Mouse (Mus musculus) forebrain, embryonic 14.5 days (tissue): Measurements from ENCODE around the gene Akr1e1. TPM values are rescaled to one million over a fixed set of nuclear protein-coding genes. Genes with fewer than 3 reads are reported as not detected.
"Not testable (repeated sequence)": the region's sequence is repeated elsewhere in the genome, so short reads cannot be mapped to it uniquely, and the experiment has no call there.

Experiments used
- ATAC-seq: fragments of 200-750 bp; cut with Nextera tagmentation; 2 replicates; pipeline ENCODE4 v1.8.0; 2017; ENCODE audit warnings: mild to moderate bottlenecking, moderate library complexity
- DNase-seq: peaks from one replicate; pipeline ENCODE4 v3.0.0-alpha.2; 2015; ENCODE audit warnings: low spot score
- H3K27ac ChIP-seq: fragments of 300-500 bp; sonication (generic); 2 replicates; pipeline ENCODE4 v1.5.1; 2014; ENCODE audit warnings: low read depth, mild to moderate bottlenecking, control low read depth, low read length, moderate library complexity
- H3K27me3 ChIP-seq: fragments of 300-500 bp; sonication (generic); replicated peaks from 2 replicates; pipeline ENCODE4 v1.6.1; 2014; ENCODE audit warnings: low read length, control low read depth, mixed read lengths; ENCODE audit not compliant: control insufficient read depth, insufficient read depth
- H3K36me3 ChIP-seq: fragments of 300-500 bp; sonication (generic); 2 replicates; pipeline ENCODE4 v1.6.1; 2014; ENCODE audit warnings: low read length, control low read depth; ENCODE audit not compliant: control insufficient read depth, insufficient read depth
- H3K4me1 ChIP-seq: fragments of 300-500 bp; sonication (generic); 2 replicates; pipeline ENCODE4 v1.6.1; 2014; ENCODE audit warnings: antibody characterized with exemption, low read length, control low read depth; ENCODE audit not compliant: control insufficient read depth, insufficient read depth
- H3K4me2 ChIP-seq: fragments of 300-500 bp; sonication (generic); 2 replicates; pipeline ENCODE4 v1.6.1; 2014; ENCODE audit warnings: mild to moderate bottlenecking, control low read depth, low read length
- H3K4me3 ChIP-seq: fragments of 300-500 bp; sonication (generic); 2 replicates; pipeline ENCODE4 v1.5.1; 2014; ENCODE audit warnings: low read depth, low read length, control low read depth
- H3K9ac ChIP-seq: fragments of 300-500 bp; sonication (generic); 2 replicates; pipeline ENCODE4 v1.6.1; 2014; ENCODE audit warnings: mild to moderate bottlenecking, low read length, control low read depth, moderate library complexity
- H3K9me3 ChIP-seq: fragments of 300-500 bp; sonication (generic); replicated peaks from 2 replicates; pipeline ENCODE4 v1.6.1; 2016; ENCODE audit warnings: low read length, control low read depth, mixed read lengths; ENCODE audit not compliant: control insufficient read depth
- WGBS: fragments of 180-500 bp; shearing (Covaris S2); extraction: QIAGEN DNeasy Blood & Tissue Kit; methylation state at CpG from one replicate; pipeline ENCODE4 v1.1.7; 2014; 5-methylcytosine and 5-hydroxymethylcytosine counted together
- polyA plus RNA-seq: library from polyadenylated mRNA; unstranded; fragments of >200 nt; fragmentation: Nextera tagmentation; extraction: Ambion mirVana; gene quantifications from 2 replicates; pipeline ENCODE4 v1.2.1, GENCODE M21; 2014

Akr1e1 gene
- 49.7 and 53.2 TPM in 2 replicates for polyA plus RNA-seq

GRCm38 (mm10) chr13:4608961-4609409, at the start of gene Akr1e1:
Gene Akr1e1 (minus strand): TSS chr13:4609174.
- ATAC-seq (peak; percentile 100), DNase-seq (peak; percentile 98)
- no peaks in the 10 kb centered on the region for H3K36me3 ChIP-seq
- WGBS = 3% methylated on average over 10 of the region's 10 CpGs
- H3K27ac ChIP-seq = peak within 1 kb of the TSS; percentile 70; the same call in 1 of the 2 replicates
- H3K27me3 ChIP-seq = no peaks in the 10 kb centered on the region
- H3K4me1 ChIP-seq = no peaks in the 10 kb centered on the region
- H3K9me3 ChIP-seq = no peaks in the 10 kb centered on the region
- H3K4me3 ChIP-seq = peak within 1 kb of the TSS; percentile 56
- H3K9ac ChIP-seq = peak within 1 kb of the TSS; percentile 67
- peak within 1 kb of the TSS; percentile 63 for H3K4me2 ChIP-seq

- ATAC-seq (no peak), DNase-seq (no peak)
- Histone ChIP-seq H3K27ac (no peak overlapping the region), H3K4me1 (no peaks in the 10 kb centered on the region), H3K36me3 (no peaks in the 10 kb centered on the region), H3K9me3 (no peaks in the 10 kb centered on the region; the same call in 1 of the 2 replicates), H3K4me3 (no peak overlapping the region), H3K4me2 (no peak overlapping the region), H3K27me3 (no peaks in the 10 kb centered on the region), H3K9ac (no peak overlapping the region)
- 93% methylated on average over 5 of the region's 5 CpGs for WGBS
These were observed 49.4 kb upstream of the Akr1e1 start for GRCm38 (mm10) chr13:4658346-4658745.

- Histone ChIP-seq H3K9me3 (no peaks in the 10 kb centered on the region; the same call in 1 of the 2 replicates), H3K4me2 (no peak overlapping the region), H3K4me1 (no peaks in the 10 kb centered on the region), H3K9ac (no peak overlapping the region), H3K27me3 (no peaks in the 10 kb centered on the region), H3K36me3 (no peaks in the 10 kb centered on the region), H3K27ac (no peak overlapping the region), H3K4me3 (no peak overlapping the region)
- DNase-seq (no peak), ATAC-seq (no peak)
- WGBS = 86% methylated on average over 16 of the region's 16 CpGs
These were observed 47.5 kb upstream of the Akr1e1 start for GRCm38 (mm10) chr13:4656277-4657146.

GRCm38 (mm10) chr13:4650190-4650589, 41.2 kb upstream of the Akr1e1 start:
- Histone ChIP-seq H3K9ac (no peak overlapping the region), H3K4me3 (no peak overlapping the region), H3K4me2 (no peak overlapping the region), H3K27me3 (no peaks in the 10 kb centered on the region), H3K36me3 (no peaks in the 10 kb centered on the region), H3K27ac (no peak overlapping the region), H3K4me1 (no peaks in the 10 kb centered on the region), H3K9me3 (no peaks in the 10 kb centered on the region; the same call in 1 of the 2 replicates)
- no peak for ATAC-seq
- 78% methylated on average over 3 of the region's 3 CpGs for WGBS
- DNase-seq = no peak

GRCm38 (mm10) chr13:4645248-4645647, 36.3 kb upstream of the Akr1e1 start:
- Histone ChIP-seq H3K36me3 (no peaks in the 10 kb centered on the region), H3K27me3 (no peaks in the 10 kb centered on the region), H3K4me3 (no peak overlapping the region), H3K9me3 (no peaks in the 10 kb centered on the region), H3K4me2 (no peak overlapping the region), H3K9ac (no peak overlapping the region), H3K27ac (no peak overlapping the region), H3K4me1 (no peaks in the 10 kb centered on the region)
- 92% methylated on average over 3 of the region's 3 CpGs for WGBS
- DNase-seq = no peak
- ATAC-seq = no peak

- Histone ChIP-seq H3K4me3 (no peak overlapping the region), H3K9me3 (no peaks in the 10 kb centered on the region), H3K27ac (no peak overlapping the region), H3K4me1 (no peaks in the 10 kb centered on the region), H3K27me3 (no peaks in the 10 kb centered on the region), H3K9ac (no peak overlapping the region), H3K36me3 (no peaks in the 10 kb centered on the region), H3K4me2 (no peak overlapping the region)
- ATAC-seq = no peak
- peak; percentile 56 for DNase-seq
These were observed 1.9 kb upstream of the Akr1e1 start for GRCm38 (mm10) chr13:4610902-4611301.

GRCm38 (mm10) chr13:4608530-4608929, 444 bp downstream of the Akr1e1 start:
- H3K9me3 ChIP-seq = no peaks in the 10 kb centered on the region
- no peaks in the 10 kb centered on the region for H3K4me1 ChIP-seq
- DNase-seq (peak; percentile 36), ATAC-seq (peak; percentile 9; the same call in 1 of the 2 replicates)
- peak overlapping the region; percentile 63 for H3K4me2 ChIP-seq
- peak overlapping the region; percentile 67 for H3K9ac ChIP-seq
- no peaks in the 10 kb centered on the region for H3K36me3 ChIP-seq
- WGBS = 15% methylated on average over 9 of the region's 9 CpGs
- H3K4me3 ChIP-seq = peak overlapping the region; percentile 56
- no peaks in the 10 kb centered on the region for H3K27me3 ChIP-seq
- peak overlapping the region; percentile 70; the same call in 1 of the 2 replicates for H3K27ac ChIP-seq

GRCm38 (mm10) chr13:4606821-4607220, 2.2 kb downstream of the Akr1e1 start:
- 85% methylated on average over 4 of the region's 4 CpGs for WGBS

GRCm38 (mm10) chr13:4603431-4603830, 5.5 kb downstream of the Akr1e1 start:
- H3K36me3 ChIP-seq = peaks cover 12% of the 10 kb centered on the region; the same call in 1 of the 2 replicates
- not testable (repeated sequence) for H3K9ac ChIP-seq, DNase-seq, H3K9me3 ChIP-seq, ATAC-seq, H3K4me3 ChIP-seq, H3K4me1 ChIP-seq, H3K27ac ChIP-seq, H3K4me2 ChIP-seq, H3K27me3 ChIP-seq
- WGBS = 74% methylated on average over 3 of the region's 3 CpGs

More at GRCm38 (mm10) chr13:4606821-4607220, 2.2 kb downstream of the Akr1e1 start:
- H3K9ac ChIP-seq = no peak overlapping the region
- H3K9me3 ChIP-seq = no peaks in the 10 kb centered on the region
- no peaks in the 10 kb centered on the region for H3K27me3 ChIP-seq
- H3K27ac ChIP-seq = no peak overlapping the region
- ATAC-seq = no peak
- 0 out of 2 replicates have a peak, but pooled peaks cover 4% of the 10 kb centered on the region for H3K36me3 ChIP-seq
- no peaks in the 10 kb centered on the region for H3K4me1 ChIP-seq
- H3K4me2 ChIP-seq = no peak overlapping the region
- H3K4me3 ChIP-seq = no peak overlapping the region
- DNase-seq = no peak
